Mouse (Mus musculus) MEL (cell line): ENCODE results near the gene Serf2. TPM values are rescaled to one million over a fixed set of nuclear protein-coding genes. Genes with fewer than 3 reads are reported as not detected.

Experiments
- DNase-seq: peaks from one replicate; pipeline ENCODE4 v3.0.0; 2011; ENCODE audit warnings: low read depth, low spot score
- H3K27ac ChIP-seq: 2 replicates; pipeline ENCODE4 v1.5.1; 2012; ENCODE audit warnings: low read depth, mild to moderate bottlenecking, control low read depth, low read length, moderate library complexity; ENCODE audit not compliant: control insufficient read depth
- H3K27me3 ChIP-seq, 2 experiments: fragments of 150-350 bp in 1 of 2; sonication (generic) in 1 of 2; 2 replicates each; pipeline ENCODE4 v1.6.1; 2012; ENCODE audit warnings: low read length in 2 of 2, mild to moderate bottlenecking in 2 of 2, improper control_type of control experiment in 1 of 2, moderate library complexity in 1 of 2; ENCODE audit not compliant: insufficient read depth in 2 of 2, control insufficient read depth in 1 of 2
- H3K36me3 ChIP-seq, 2 experiments: 2 replicates each; pipeline ENCODE4 v1.6.1; 2012 to 2014; ENCODE audit warnings: low read length in 2 of 2, improper control_type of control experiment in 1 of 2, inconsistent platforms in 1 of 2, mild to moderate bottlenecking in 1 of 2; ENCODE audit not compliant: insufficient read depth in 2 of 2, control insufficient read depth in 1 of 2
- H3K4me1 ChIP-seq, 2 experiments: fragments of 150-350 bp in 1 of 2; sonication (generic) in 1 of 2; 2 replicates each; pipeline ENCODE4 v1.6.1; 2012; ENCODE audit warnings: low read length in 2 of 2, improper control_type of control experiment in 1 of 2, mild to moderate bottlenecking in 1 of 2; ENCODE audit not compliant: insufficient read depth in 2 of 2, control insufficient read depth in 1 of 2
- H3K4me3 ChIP-seq, 2 experiments: fragments of 150-350 bp in 1 of 2; sonication (generic) in 1 of 2; 2 replicates each; pipeline ENCODE4 v1.5.1; 2012; ENCODE audit warnings: low read depth in 2 of 2, low read length in 2 of 2, mild to moderate bottlenecking in 2 of 2, moderate library complexity in 2 of 2, control low read depth in 1 of 2, improper control_type of control experiment in 1 of 2; ENCODE audit not compliant: control insufficient read depth in 1 of 2, insufficient read depth in 1 of 2
- H3K79me2 ChIP-seq: 2 replicates; pipeline ENCODE4 v1.6.1; 2012; ENCODE audit warnings: mild to moderate bottlenecking, low read length, moderate library complexity; ENCODE audit not compliant: control insufficient read depth, poor library complexity, insufficient read depth
- H3K9ac ChIP-seq: 2 replicates; pipeline ENCODE4 v1.6.1; 2012; ENCODE audit warnings: low read depth, mild to moderate bottlenecking, control low read depth, low read length, moderate library complexity; ENCODE audit not compliant: control insufficient read depth, poor library complexity, severe bottlenecking
- H3K9me3 ChIP-seq: fragments of 150-350 bp; sonication (generic); replicated peaks from 2 replicates; pipeline ENCODE4 v1.6.1; 2012; ENCODE audit warnings: mild to moderate bottlenecking, low read length, improper control_type of control experiment, moderate library complexity; ENCODE audit not compliant: insufficient read depth
- BHLHE40 ChIP-seq: IDR thresholded peaks from 2 replicates; pipeline ENCODE4 v1.6.1; 2012; ENCODE audit warnings: low read depth, mild to moderate bottlenecking, inconsistent platforms, low read length, improper control_type of control experiment, borderline replicate concordance
- CHD1 ChIP-seq: IDR thresholded peaks from 2 replicates; pipeline ENCODE4 v1.6.1; 2012; ENCODE audit warnings: low read depth, mild to moderate bottlenecking, inconsistent platforms, low read length, improper control_type of control experiment
- CHD2 ChIP-seq: IDR thresholded peaks from 2 replicates; pipeline ENCODE4 v1.6.1; 2011; ENCODE audit warnings: low read length, improper control_type of control experiment
- E2F4 ChIP-seq: IDR thresholded peaks from 2 replicates; pipeline ENCODE4 v1.6.1; 2011; ENCODE audit warnings: low read depth, low read length, improper control_type of control experiment, borderline replicate concordance
- ELF1 ChIP-seq: IDR thresholded peaks from 2 replicates; pipeline ENCODE4 v1.6.1; 2014; ENCODE audit warnings: low read depth, mild to moderate bottlenecking, inconsistent platforms, low read length, improper control_type of control experiment, moderate library complexity
- EP300 ChIP-seq, 2 experiments: IDR thresholded peaks; 2 replicates each; pipeline ENCODE4 v1.6.1; 2011; ENCODE audit warnings: improper control_type of control experiment in 2 of 2, low read length in 2 of 2, low read depth in 1 of 2, mild to moderate bottlenecking in 1 of 2
- ETS1 ChIP-seq: IDR thresholded peaks from 2 replicates; pipeline ENCODE4 v1.6.1; 2012; ENCODE audit warnings: low read depth, mild to moderate bottlenecking, inconsistent platforms, low read length, improper control_type of control experiment, moderate library complexity
- GABPA ChIP-seq: IDR thresholded peaks from 2 replicates; pipeline ENCODE4 v1.6.1; 2012; ENCODE audit warnings: low read depth, mild to moderate bottlenecking, inconsistent platforms, low read length, improper control_type of control experiment, moderate library complexity
- HCFC1 ChIP-seq: IDR thresholded peaks from 2 replicates; pipeline ENCODE4 v1.6.1; 2012; ENCODE audit warnings: low read depth, mild to moderate bottlenecking, inconsistent platforms, low read length, improper control_type of control experiment, moderate library complexity
- MAX ChIP-seq: IDR thresholded peaks from 2 replicates; pipeline ENCODE4 v1.6.1; 2011; ENCODE audit warnings: low read length, improper control_type of control experiment
- MAZ ChIP-seq: IDR thresholded peaks from 2 replicates; pipeline ENCODE4 v1.6.1; 2012; ENCODE audit warnings: low read depth, mild to moderate bottlenecking, inconsistent platforms, low read length, improper control_type of control experiment
- MEF2A ChIP-seq: IDR thresholded peaks from 2 replicates; pipeline ENCODE4 v1.6.1; 2014; ENCODE audit warnings: low read depth, mild to moderate bottlenecking, inconsistent platforms, low read length, improper control_type of control experiment; ENCODE audit not compliant: poor library complexity, insufficient replicate concordance, severe bottlenecking; ENCODE audit errors: extremely low read depth
- MXI1 ChIP-seq: IDR thresholded peaks from 2 replicates; pipeline ENCODE4 v1.6.1; 2011; ENCODE audit warnings: mild to moderate bottlenecking, low read depth, low read length, improper control_type of control experiment
- MYB ChIP-seq: IDR thresholded peaks from 2 replicates; pipeline ENCODE4 v1.6.1; 2011; ENCODE audit warnings: mild to moderate bottlenecking, low read depth, low read length, improper control_type of control experiment
- NELFE ChIP-seq: IDR thresholded peaks from 2 replicates; pipeline ENCODE4 v1.6.1; 2011; ENCODE audit warnings: low read depth, low read length, improper control_type of control experiment
- NRF1 ChIP-seq: IDR thresholded peaks from 2 replicates; pipeline ENCODE4 v1.6.1; 2014; ENCODE audit warnings: low read depth, mild to moderate bottlenecking, inconsistent platforms, low read length, improper control_type of control experiment, moderate library complexity; ENCODE audit not compliant: poor library complexity, insufficient read depth, severe bottlenecking
- POLR2A ChIP-seq, 2 experiments: IDR thresholded peaks; 2 replicates each; pipeline ENCODE4 v1.6.1; 2011 to 2012; ENCODE audit warnings: low read length in 2 of 2, mild to moderate bottlenecking in 2 of 2, control low read depth in 1 of 2, improper control_type of control experiment in 1 of 2, low read depth in 1 of 2, moderate library complexity in 1 of 2; ENCODE audit not compliant: control insufficient read depth in 1 of 2, insufficient read depth in 1 of 2, poor library complexity in 1 of 2
- POLR2AphosphoS2 ChIP-seq: IDR thresholded peaks from 2 replicates; pipeline ENCODE4 v1.6.1; 2011; ENCODE audit warnings: low read length, improper control_type of control experiment
- POLR2AphosphoS5 ChIP-seq: IDR thresholded peaks from 2 replicates; pipeline ENCODE4 v1.6.1; 2012; ENCODE audit warnings: low read depth, borderline replicate concordance, mild to moderate bottlenecking, inconsistent platforms, low read length, moderate library complexity, mixed read lengths
- RAD21 ChIP-seq: IDR thresholded peaks from 2 replicates; pipeline ENCODE4 v1.6.1; 2011; ENCODE audit warnings: mild to moderate bottlenecking, low read depth, low read length, improper control_type of control experiment
- SIN3A ChIP-seq: IDR thresholded peaks from 2 replicates; pipeline ENCODE4 v1.6.1; 2012; ENCODE audit warnings: low read length, improper control_type of control experiment, inconsistent platforms
- SMC3 ChIP-seq: IDR thresholded peaks from 2 replicates; pipeline ENCODE4 v1.6.1; 2011; ENCODE audit warnings: low read depth, low read length, improper control_type of control experiment
- TAL1 ChIP-seq: IDR thresholded peaks from 2 replicates; pipeline ENCODE4 v1.6.1; 2012; ENCODE audit warnings: mild to moderate bottlenecking, inconsistent platforms, low read length, moderate library complexity, mixed read lengths
- TBP ChIP-seq: IDR thresholded peaks from 2 replicates; pipeline ENCODE4 v1.8.0; 2011; ENCODE audit warnings: low read depth, low read length, improper control_type of control experiment
- TCF12 ChIP-seq: IDR thresholded peaks from 2 replicates; pipeline ENCODE4 v1.6.1; 2014; ENCODE audit warnings: low read depth, mild to moderate bottlenecking, inconsistent platforms, low read length, improper control_type of control experiment, moderate library complexity
- UBTF ChIP-seq: IDR thresholded peaks from 2 replicates; pipeline ENCODE4 v1.6.1; 2012; ENCODE audit warnings: low read depth, mild to moderate bottlenecking, inconsistent platforms, low read length, improper control_type of control experiment, moderate library complexity, borderline replicate concordance; ENCODE audit not compliant: insufficient read depth
- USF1 ChIP-seq: IDR thresholded peaks from 2 replicates; pipeline ENCODE4 v1.6.1; 2014; ENCODE audit warnings: low read depth, mild to moderate bottlenecking, inconsistent platforms, low read length, improper control_type of control experiment, moderate library complexity
- ZC3H11A ChIP-seq: IDR thresholded peaks from 2 replicates; pipeline ENCODE4 v1.6.1; 2012; ENCODE audit warnings: low read depth, mild to moderate bottlenecking, inconsistent platforms, low read length, improper control_type of control experiment
- ZMIZ1 ChIP-seq: IDR thresholded peaks from 2 replicates; pipeline ENCODE4 v1.6.1; 2012; ENCODE audit warnings: low read depth, mild to moderate bottlenecking, inconsistent platforms, low read length, improper control_type of control experiment, moderate library complexity
- polyA plus RNA-seq, 2 experiments: library from polyadenylated mRNA; stranded (reverse) in 1 of 2; unstranded in 1 of 2; fragments of >175 nt in 1 of 2; fragments of >200 nt in 1 of 2; gene quantifications; 2 replicates each; pipeline versions ENCODE4 v1.2.1 to v1.2.4; 2012; ENCODE audit warnings: low replicate concordance in 2 of 2, low read depth in 1 of 2; ENCODE audit not compliant: insufficient read length in 2 of 2, insufficient read depth in 1 of 2, missing spikeins in 1 of 2
- total RNA-seq: library from RNA; depleted of rRNA; stranded (reverse); fragments of 300-350 nt; gene quantifications from 2 replicates; pipeline ENCODE4 v1.2.3, GENCODE M21; 2012

Serf2 gene
- total and polyA plus RNA-seq, 3 experiments, result 352 to 469 TPM; not detected in 1

DNA sequence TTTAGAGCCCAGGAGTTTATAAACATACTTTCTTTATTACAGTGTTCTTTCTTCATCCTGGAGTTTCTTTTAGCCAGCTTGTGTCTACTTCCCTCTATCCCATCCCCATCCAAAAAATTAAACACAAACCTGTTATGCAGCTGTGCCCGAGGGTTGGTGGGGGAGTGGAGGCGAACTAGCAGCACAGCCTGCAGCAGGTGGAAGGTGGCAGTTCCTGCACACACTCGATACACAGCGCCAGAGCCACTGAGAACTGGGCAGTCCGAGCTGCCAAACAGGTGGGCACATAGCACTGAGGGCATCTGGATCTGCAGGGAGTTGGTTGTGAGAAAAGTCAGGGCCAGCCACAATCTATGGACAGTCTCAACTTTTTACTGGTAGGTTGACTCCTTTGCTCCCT lies 6.5 kb downstream of the Serf2 start:
- TF ChIP-seq POLR2AphosphoS2 (no peak), TAL1 (no peak), MAZ (no peak), EP300 (IDR thresholded peaks at IDR 0.05; ENCODE audit: low read depth in 1 of 2, low read length in 2 of 2) (no peak), CHD1 (no peak), E2F4 (no peak), MAX (no peak), NRF1 (no peak), POLR2AphosphoS5 (no peak), SIN3A (no peak), GABPA (no peak), RAD21 (no peak), TCF12 (no peak), ZMIZ1 (no peak), USF1 (no peak)
- H3K27me3 ChIP-seq, result no peaks in the 10 kb centered on the region
- H3K9ac ChIP-seq, result no peak overlapping the region
- DNase-seq, result no peak
- H3K9me3 ChIP-seq, result no peaks in the 10 kb centered on the region
- no peak overlapping the region for H3K27ac ChIP-seq
- H3K4me3 ChIP-seq, result no peak overlapping the region
- H3K36me3 ChIP-seq, result peaks cover 0 to 20% of the 10 kb centered on the region in 2 experiments; a peak in 2 of 4 replicates
- H3K79me2 ChIP-seq, result peaks cover 18% of the 10 kb centered on the region
- H3K4me1 ChIP-seq, result peaks cover 7 to 8% of the 10 kb centered on the region in 2 experiments

GRCm38 (mm10) chr2:121456692-121457642 lies 8.0 kb downstream of the Serf2 start, which contains the start of gene Serinc4:
Serinc4 (minus strand) TSS chr2:121456781.
- DNase-seq, result peak; percentile 97
- no peak for TF ChIP-seq SMC3
- no peak for TF ChIP-seq BHLHE40
- peak; percentile 75 for TF ChIP-seq TCF12
- TF ChIP-seq ETS1, result peak; percentile 62
- peak; percentile 85 for TF ChIP-seq TBP
- TF ChIP-seq POLR2A (IDR thresholded peaks at IDR 0.05; ENCODE audit: control insufficient read depth in 1 of 2, insufficient read depth in 1 of 2, low read depth in 1 of 2, low read length in 2 of 2, poor library complexity in 1 of 2), result peak; percentile 83 to 94
- peak; percentile 82 for TF ChIP-seq ELF1
- peak; percentile 83 for TF ChIP-seq HCFC1
- TF ChIP-seq POLR2AphosphoS2, result peak; percentile 94
- TF ChIP-seq CHD2, result no peak
- no peak for TF ChIP-seq ZC3H11A
- TF ChIP-seq UBTF, result no peak
- no peak for TF ChIP-seq MYB
- TF ChIP-seq CHD1, result 0 out of 2 replicates have a peak, but pooled peaks have one; percentile 41
- no peak for TF ChIP-seq MEF2A
- TF ChIP-seq SIN3A, result peak; percentile 85
- TF ChIP-seq NELFE, result peak; percentile 85
- TF ChIP-seq USF1, result 0 out of 2 replicates have a peak, but pooled peaks have one; percentile 8
- TF ChIP-seq RAD21, result no peak
- TF ChIP-seq NRF1, result peak; percentile 67
- peak; percentile 95 for TF ChIP-seq MXI1
- no peak for TF ChIP-seq POLR2AphosphoS5

More at GRCm38 (mm10) chr2:121456692-121457642, 8.0 kb downstream of the Serf2 start, which contains the start of gene Serinc4:
- Histone ChIP-seq H3K4me3 (peak within 1 kb of the TSS; percentile 87 to 88), H3K79me2 (peaks cover 15% of the 10 kb centered on the region), H3K27ac (peak within 1 kb of the TSS; percentile 95), H3K4me1 (0 out of 4 replicates have a peak, but pooled peaks cover 0 to 2% of the 10 kb centered on the region in 2 experiments), H3K9me3 (no peaks in the 10 kb centered on the region), H3K36me3 (peaks cover 0 to 11% of the 10 kb centered on the region in 2 experiments; a peak in 2 of 4 replicates), H3K9ac (peak within 1 kb of the TSS; percentile 91), H3K27me3 (no peaks in the 10 kb centered on the region)
